Mouse (Mus musculus): ENCODE measurements around the gene Nxph1.

DNA sequence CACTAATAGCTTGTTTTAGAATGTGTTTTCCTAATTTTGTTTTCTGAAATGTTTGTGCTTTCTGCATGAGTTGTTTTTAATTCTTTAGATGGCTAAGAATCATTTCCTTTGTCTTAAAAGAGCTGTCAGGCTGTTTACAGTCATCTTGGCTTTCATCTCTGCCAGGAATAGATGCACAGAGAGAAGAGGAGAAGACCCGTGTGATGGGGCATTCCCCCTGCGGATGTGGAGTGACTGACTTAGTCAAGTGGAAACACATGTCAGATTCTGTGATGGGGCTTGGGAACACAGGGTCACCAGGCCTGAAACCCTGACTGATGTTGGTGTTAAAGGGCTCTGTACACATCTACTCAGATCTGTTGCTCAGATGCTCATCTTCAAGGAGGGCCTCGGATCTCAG lies 40.3 kb upstream of the Nxph1 start:
- no peak for TF ChIP-seq CTCF (IDR thresholded peaks at IDR 0.05; ENCODE audit: low read depth)
- TF ChIP-seq EP300 (IDR thresholded peaks at IDR 0.05; ENCODE audit: low read depth): no peak
